Mouse (Mus musculus): ENCODE measurements around the gene Olfr844. TPM values are rescaled to one million over a fixed set of nuclear protein-coding genes. Genes with fewer than 3 reads are reported as not detected.

The Olfr844 gene
- not detected in 2 replicates for polyA plus RNA-seq (2016; fragmentation: Nextera tagmentation; extraction: Ambion mirVana)

- H3K4me3 ChIP-seq: no peak within 1 kb of the TSS
- no peaks in the 10 kb centered on the region for H3K36me3 ChIP-seq
- no peaks in the 10 kb centered on the region for H3K27me3 ChIP-seq (ENCODE audit: low read depth, poor library complexity, severe bottlenecking)
These were observed at the start of gene Olfr844 for GRCm38 (mm10) chr9:19316047-19316446. Olfr844 (plus strand) TSS chr9:19316347.

GRCm38 (mm10) chr9:19336157-19336556, 20.0 kb downstream of the Olfr844 start, which contains the start of gene Olfr845:
Olfr845 (plus strand) TSS chr9:19336457.
- Histone ChIP-seq H3K27me3 (ENCODE audit: low read depth, poor library complexity, severe bottlenecking) (no peaks in the 10 kb centered on the region), H3K4me3 (no peak within 1 kb of the TSS), H3K4me1 (no peaks in the 10 kb centered on the region), H3K9me3 (replicated peaks) (no peaks in the 10 kb centered on the region), H3K36me3 (no peaks in the 10 kb centered on the region), H3K27ac (no peak within 1 kb of the TSS)
- no peak for DNase-seq (ENCODE audit: low spot score)
- 87% methylated on average over 1 of the region's 1 CpGs for WGBS

More at GRCm38 (mm10) chr9:19316047-19316446, at the start of gene Olfr844:
- Histone ChIP-seq H3K4me1 (no peaks in the 10 kb centered on the region), H3K27ac (no peak within 1 kb of the TSS), H3K9me3 (replicated peaks) (no peaks in the 10 kb centered on the region; the same call in 1 of the 2 replicates)
- DNase-seq (ENCODE audit: low spot score): no peak

DNA sequence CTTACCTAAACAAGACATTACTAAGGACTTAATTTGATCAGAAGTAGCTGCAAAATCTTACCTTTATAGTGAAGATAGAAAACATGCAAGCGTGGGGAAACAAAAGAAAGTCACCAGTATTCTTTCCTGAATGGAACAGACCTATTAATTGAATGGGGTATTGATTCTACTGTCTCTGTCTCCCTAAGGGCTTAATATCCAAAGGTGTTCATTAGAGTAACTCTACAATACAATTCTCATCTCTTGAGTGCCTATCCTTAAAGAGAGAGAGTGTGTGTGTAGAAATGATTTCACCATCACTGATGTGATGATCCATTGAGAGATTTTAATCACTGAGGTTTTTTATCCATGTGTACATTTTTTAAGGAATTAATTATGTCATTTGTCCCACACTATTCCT, 47.8 kb downstream of the Olfr844 start, which contains the start of gene Olfr846:
Gene Olfr846 (minus strand): TSS at position 101 of the 400 bp plus-strand sequence.
- whole genome bisulfite sequencing: 44% methylated on average over 1 of the region's 1 CpGs
- Histone ChIP-seq H3K27ac (no peak within 1 kb of the TSS), H3K4me1 (no peaks in the 10 kb centered on the region), H3K4me3 (no peak within 1 kb of the TSS), H3K36me3 (no peaks in the 10 kb centered on the region), H3K9me3 (replicated peaks) (0 out of 2 replicates have a peak, but pooled peaks cover 1% of the 10 kb centered on the region), H3K27me3 (ENCODE audit: low read depth, poor library complexity, severe bottlenecking) (no peaks in the 10 kb centered on the region)
- no peak for DNase-seq (ENCODE audit: low spot score)

Other genes with a start within 250 kb of the Olfr844 start
- gene Olfr836, start 196.0 kb upstream of the Olfr844 start, polyA plus RNA-seq (2016; fragmentation: Nextera tagmentation; extraction: Ambion mirVana): not detected in 2 replicates
- not detected in 2 replicates for gene Olfr837, start 180.0 kb upstream of the Olfr844 start, polyA plus RNA-seq (2016; fragmentation: Nextera tagmentation; extraction: Ambion mirVana)
- gene Olfr839-ps1, start 139.0 kb upstream of the Olfr844 start, polyA plus RNA-seq (2016; fragmentation: Nextera tagmentation; extraction: Ambion mirVana): not detected in 2 replicates
- not detected in 2 replicates for gene Olfr843, start 64.4 kb upstream of the Olfr844 start, polyA plus RNA-seq (2016; fragmentation: Nextera tagmentation; extraction: Ambion mirVana)
- not detected in 2 replicates for gene Olfr845, start 20.1 kb downstream of the Olfr844 start, polyA plus RNA-seq (2016; fragmentation: Nextera tagmentation; extraction: Ambion mirVana)
- gene Olfr846, start 47.7 kb downstream of the Olfr844 start, polyA plus RNA-seq (2016; fragmentation: Nextera tagmentation; extraction: Ambion mirVana): not detected in 2 replicates
- not detected in 2 replicates for gene Olfr847, start 62.3 kb downstream of the Olfr844 start, polyA plus RNA-seq (2016; fragmentation: Nextera tagmentation; extraction: Ambion mirVana)
- gene Olfr849, start 123.9 kb downstream of the Olfr844 start, polyA plus RNA-seq (2016; fragmentation: Nextera tagmentation; extraction: Ambion mirVana): not detected in 2 replicates
- gene Olfr850, start 161.9 kb downstream of the Olfr844 start, polyA plus RNA-seq (2016; fragmentation: Nextera tagmentation; extraction: Ambion mirVana): not detected in 2 replicates
- gene Olfr851, start 176.9 kb downstream of the Olfr844 start, polyA plus RNA-seq (2016; fragmentation: Nextera tagmentation; extraction: Ambion mirVana): not detected in 2 replicates
- not detected in 2 replicates for gene Olfr853, start 224.7 kb downstream of the Olfr844 start, polyA plus RNA-seq (2016; fragmentation: Nextera tagmentation; extraction: Ambion mirVana)

Measured in limb, embryonic 10.5 days (tissue).